Mouse (Mus musculus) forelimb bud, embryonic 11.5 days (tissue): ENCODE results near the gene Cct8l1.

Experiments used
- DNase-seq: peaks from one replicate; pipeline ENCODE4 v3.0.0-alpha.2; 2012; ENCODE audit warnings: low read depth, low spot score

The Cct8l1 gene

DNA sequence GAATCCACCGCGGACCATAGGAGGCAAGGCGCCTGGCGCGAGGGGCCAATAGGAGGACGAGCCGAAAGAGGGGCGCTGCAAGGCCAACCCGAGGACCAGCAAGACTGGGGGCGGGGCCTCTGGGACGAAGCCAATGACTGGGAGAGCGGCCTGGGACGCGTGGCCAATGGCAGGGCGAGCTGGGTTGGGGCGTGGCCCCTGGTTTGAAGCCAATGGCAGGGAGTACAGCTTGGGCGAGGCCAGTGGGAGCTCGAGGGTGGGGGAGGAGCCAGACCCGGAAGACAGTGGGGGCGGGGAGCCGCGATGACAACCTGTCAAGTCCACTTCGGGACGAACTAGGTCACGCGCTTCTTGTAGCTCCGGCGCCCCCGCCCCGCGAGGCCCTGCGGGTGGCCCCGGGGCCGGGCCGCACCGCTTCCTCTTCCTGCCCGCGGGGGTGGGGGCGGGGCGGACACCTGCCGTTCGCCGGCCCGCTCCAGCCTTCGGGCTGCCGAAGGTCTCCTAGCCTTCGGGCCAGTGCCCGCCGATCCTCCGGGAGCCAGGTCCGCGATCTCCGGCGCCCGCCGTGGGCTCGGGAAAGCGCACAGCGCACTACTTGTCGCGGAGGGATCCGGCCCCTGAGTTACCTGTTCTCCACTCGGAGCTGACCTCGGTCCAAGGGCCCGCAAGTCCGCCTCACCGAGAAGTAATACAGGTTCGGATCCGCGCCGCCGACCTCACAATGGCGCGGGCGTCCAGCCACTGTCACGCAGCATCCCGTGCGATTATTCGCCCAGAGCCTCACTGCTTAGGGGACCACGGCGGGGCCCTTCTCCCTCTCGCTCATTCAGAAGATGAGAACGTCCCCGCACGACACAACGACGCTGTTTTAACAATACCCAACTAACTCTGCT, 13.9 kb downstream of the Cct8l1 start:
- DNase-seq: peak; percentile 98

DNA sequence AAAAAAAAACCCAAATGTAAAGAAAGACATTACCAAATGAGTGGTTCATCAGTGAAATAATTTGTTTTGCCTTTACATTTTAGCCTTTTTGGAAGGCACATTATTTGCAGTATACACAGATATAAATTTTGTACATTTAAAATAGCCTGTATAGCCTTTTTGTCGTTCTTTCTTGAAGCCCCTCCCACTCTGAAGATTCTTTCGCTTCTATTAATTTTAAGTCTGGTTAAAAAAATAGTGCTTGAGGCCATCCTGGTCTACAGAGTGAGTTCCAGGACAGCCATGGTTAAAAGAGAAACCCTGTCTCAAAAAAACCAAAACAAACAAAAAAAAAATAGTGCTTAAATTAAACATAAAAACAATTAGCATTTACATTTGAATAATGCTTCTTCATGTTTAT, 14.8 kb downstream of the Cct8l1 start:
- no peak for DNase-seq

DNA sequence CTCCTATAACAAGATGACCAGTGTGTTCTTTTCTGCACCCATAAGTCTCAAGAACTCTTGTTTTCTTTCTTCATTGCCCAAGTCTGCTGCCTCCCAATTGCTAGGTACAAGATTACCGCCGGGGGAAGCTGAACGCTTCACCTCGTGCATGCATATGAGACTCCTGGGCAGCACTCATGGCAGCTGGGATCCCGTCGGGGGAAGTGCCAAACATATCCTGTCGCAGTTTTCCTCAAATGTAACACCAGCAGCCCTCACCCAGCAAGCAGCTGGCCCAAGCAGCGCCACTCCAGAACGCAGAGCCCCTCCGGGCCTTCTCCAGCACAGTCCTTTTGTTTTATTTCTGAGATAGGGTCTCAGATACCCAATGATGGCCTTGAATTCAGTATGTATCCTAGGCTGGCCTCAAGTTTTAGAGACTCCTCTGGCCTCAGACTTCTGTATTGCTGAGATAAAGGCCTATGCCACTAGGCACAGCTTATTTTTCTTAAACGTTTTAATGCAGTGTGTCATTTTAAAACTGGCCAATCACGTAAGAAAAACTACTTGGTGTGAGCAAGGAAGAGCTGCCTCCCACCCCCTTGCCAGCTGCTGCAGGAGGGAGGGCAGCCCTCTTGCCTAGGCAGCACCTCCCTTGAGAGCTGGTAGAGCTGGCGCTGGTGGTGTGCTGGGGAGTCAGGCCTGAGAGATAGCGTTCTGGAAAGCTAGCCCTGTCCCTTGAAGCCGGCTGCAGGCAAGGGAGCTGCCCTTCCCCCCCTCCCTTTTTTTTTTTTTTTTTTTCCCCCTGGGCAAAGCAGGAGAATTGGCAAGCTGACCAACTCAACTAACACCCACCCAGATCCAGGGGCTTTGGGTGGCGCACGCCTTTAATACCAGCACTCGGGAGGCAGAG, 16.6 kb downstream of the Cct8l1 start:
- DNase-seq: no peak

DNA sequence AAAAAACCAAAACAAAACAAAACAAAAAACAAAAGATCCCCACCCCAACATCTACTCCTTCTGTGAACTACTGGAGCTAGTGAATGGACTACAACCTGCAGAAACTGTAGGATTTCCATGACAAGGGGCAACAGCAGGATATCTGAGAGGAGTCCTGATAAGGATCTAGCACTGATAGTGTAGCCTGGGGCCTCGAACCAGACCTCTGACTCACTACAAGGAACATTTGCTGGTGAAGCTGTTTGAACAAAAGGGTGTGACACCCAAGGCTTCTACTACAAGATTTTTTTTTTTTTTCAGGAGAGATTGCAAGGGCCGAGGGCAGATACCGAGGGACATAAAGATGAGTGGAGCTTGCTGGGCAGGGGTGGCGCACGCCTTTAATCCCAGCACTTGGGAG, 17.4 kb downstream of the Cct8l1 start:
- no peak for DNase-seq

DNA sequence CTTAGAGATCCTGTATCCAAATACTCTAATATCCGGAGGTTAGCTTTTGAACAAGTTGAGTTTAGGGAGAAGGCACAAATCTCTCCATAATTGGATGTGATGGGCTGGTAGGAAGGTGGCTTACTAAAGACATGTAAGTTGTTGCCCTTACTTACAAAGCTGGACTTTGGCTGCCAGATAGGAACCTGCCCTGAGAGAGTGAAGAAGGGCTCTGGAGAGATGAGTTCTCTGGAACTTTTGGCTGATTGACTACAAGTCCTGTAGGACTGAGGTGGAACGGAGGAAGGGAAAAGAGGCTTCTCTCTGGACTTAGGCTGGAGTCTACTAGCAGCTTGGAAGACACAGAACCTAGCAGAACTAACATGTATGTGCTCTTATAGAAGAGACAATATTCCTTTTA, 19.7 kb downstream of the Cct8l1 start:
- no peak for DNase-seq

DNA sequence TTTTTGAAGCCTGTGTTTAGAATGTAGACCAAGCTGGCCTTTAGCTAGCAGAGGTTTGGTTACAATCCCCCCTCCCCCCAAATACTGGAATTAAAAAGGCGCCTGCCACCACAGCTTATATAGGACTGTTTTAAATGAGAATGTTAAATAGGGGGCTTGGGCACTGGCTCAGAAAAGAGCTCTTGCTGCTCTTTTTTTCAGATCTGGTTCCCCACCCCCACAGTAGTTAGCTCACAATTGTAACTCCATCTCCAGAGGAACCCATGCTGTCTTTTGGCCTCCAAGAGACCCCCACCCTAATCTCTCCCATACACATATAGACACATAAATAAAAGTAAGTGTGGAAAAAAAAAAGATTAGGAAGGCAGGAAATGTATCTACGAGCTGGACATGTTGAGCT, 20.6 kb downstream of the Cct8l1 start:
- DNase-seq: no peak

DNA sequence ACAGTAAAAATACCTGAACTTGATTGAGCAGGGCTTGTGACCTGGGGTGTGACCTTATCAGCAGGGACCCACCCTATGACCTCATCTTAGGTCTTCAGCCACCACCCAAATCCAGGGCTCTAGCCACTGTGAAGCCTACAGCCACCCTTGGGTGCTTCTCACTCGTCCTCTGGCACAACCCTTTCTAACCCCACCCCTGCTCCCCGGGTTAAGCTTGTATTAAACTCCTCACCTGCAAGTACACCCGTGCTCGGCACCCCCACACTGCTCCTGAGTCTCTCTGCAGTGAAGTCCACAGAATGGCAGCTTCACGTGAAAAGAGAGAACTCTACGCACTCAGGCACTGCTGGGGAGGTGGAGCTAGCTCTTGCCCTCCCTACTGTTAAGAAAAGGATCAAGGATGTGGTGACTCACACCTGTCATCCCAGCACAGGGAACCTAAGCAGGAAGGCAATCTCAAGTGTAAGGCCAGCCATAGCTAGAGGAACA, 21.1 kb downstream of the Cct8l1 start:
- DNase-seq: no peak

DNA sequence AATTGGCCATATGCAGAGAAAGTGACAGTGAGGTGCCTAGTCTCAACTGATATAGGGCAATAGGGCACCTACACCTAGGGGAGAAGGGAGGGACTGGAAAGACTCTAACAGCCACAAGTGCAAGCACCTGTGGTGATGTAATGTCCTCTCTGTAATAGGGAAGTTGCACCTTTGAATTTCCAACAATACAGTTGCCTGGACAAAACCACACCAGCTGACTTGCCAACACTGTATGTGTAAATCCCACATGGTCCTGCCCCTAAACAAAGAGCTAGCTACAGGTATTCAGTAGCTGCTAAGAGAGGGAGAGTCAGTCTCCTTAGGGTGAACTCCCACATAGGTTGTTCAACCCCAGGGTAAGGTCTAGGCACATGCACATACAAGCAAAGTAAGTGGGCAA, 24.5 kb downstream of the Cct8l1 start:
- DNase-seq: no peak

DNA sequence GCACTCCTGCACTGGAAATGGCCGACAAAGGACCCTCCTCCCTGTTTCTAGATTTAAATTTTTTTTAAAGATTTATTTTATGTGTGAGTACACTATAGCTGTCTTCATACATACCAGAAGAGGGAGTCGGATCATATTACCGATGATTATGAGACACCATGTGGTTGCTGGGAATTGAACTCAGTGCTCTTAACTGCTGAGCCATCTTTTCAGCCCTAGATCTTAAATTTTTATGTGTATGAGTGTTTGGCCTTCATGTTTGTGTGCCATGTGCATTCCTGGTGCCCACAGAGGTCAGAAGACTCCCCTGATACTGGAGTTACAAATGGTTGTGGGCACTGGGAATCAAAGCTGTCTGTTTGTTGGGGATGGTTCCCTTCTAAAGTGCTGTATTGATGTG, 25.1 kb downstream of the Cct8l1 start:
- no peak for DNase-seq

DNA sequence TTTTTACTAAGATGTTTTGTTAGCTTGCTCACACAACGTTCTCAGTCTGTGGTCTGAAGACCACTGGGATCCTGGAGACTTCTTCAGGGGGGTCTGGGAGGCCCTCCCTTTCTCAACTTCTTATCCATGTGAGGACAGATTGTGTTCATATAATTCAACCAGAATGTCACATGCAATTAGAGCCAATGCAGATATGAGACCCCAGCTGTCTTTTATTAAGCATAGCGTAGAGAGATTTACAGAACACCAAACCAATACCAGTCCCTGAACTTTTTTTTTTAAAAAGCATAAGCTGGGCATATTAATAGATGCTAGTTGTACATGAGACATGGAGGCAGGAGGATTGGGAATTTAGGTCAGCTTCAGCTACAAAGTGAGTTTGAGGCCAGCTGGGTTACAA, 25.8 kb downstream of the Cct8l1 start:
- DNase-seq: no peak

DNA sequence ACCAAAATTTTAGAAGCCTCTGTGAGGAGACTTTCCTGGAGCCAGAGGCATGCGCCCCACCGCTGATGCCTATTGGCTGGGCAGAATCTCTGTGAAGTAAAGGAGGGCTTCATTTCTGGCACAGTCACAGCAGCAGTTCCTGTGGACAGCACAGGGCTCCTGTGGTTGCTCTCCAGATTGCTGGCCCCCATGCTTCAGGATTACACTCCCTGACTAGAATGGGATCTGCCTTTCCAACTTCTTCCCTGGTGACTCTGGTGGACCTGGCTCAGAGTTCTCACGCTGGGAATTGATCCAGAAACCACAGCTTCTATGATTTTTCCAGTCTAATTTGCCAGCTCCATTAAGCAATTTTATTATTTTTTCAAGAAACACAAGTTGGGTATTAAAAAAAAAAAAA, 28.2 kb downstream of the Cct8l1 start:
- DNase-seq: no peak

DNA sequence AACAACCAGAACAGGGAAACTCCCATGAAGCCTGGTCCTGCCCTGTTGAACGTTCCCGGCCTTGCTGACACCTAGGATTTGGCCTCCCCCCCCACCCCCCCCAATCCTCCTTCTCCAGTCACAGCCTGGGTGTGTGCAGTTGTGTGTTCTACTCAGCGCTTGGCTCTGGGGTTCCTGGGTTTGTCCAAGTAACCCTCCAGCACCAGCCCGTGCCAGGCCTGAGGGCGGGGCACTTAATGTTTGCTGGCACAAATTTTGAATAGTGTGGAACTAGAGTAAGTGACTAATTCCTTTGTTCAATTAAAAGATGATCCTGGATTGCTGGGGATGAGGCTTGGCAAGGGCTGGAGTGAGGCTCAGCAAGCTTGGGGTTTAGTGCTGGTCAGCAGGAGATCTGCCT, 28.7 kb downstream of the Cct8l1 start:
- no peak for DNase-seq

DNA sequence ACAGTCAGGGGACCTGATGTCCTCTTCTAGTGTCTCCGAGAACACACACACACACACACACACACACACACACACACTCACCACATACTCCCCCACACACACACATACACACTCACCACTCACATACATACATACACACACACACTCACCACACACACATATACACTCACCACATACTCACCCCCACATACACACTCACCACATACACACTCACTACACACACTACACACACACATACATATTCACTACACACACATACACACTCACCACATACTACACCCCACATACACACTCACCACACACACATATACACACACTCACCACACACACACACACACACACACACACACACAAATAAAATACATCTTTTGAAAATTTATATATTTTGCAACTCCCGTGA, 31.0 kb downstream of the Cct8l1 start:
- DNase-seq: no peak

DNA sequence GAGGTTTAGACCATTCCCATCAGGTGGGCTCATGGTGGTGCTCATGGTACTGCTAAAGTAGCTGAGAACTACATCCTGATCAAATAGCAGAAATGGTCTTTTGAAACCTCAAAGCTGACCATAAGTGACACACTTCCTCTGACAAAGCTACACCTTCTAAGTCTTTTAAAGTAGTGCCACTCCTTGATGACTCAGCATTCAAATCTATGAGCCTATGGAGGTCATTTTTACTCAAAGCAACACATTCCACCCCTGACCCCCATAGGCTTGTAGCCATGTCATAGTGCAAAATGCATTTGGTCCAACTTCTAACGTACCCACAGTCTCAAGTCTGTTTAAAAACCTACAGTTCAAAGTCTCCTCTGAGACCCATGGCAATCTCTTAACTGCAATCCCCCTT, 35.0 kb downstream of the Cct8l1 start:
- DNase-seq: no peak

DNA sequence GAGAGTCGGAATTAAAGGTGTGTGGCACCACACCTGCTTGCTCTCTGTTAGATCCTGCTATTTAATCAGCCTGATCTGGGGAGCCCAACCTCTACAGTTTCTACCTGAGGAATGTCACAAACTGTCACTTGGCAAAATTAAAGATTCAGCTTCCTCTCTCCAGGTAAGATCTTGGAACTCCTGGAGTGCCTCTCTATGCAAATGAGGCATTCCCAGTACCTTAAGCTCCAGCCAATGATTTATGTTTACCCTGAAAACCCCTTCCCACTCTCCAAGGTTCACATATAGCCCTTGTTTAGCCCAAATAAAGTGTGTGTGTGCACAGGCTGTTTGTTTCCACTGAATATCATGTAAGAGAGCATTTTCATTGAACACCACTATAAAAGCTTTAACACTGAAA, 38.3 kb downstream of the Cct8l1 start:
- DNase-seq: no peak

DNA sequence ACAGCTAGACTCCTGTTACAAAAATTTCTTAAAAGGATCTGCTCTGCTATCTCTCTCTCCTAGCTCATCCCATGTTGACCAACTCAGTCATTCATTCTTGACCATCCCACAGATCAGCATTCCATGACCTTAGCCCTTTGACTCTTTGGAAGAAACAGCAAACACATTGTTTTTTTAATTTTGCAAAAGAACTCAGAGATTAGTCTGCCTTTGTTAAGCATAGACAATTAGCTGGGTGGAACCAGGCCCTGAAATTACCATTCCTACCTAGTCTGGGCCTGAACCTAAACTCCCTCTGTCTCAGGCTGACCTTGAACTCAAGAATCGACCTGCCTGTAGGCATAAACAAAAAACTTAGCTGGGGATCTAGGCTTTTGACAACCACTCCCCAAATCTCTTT, 38.8 kb downstream of the Cct8l1 start:
- DNase-seq: no peak

DNA sequence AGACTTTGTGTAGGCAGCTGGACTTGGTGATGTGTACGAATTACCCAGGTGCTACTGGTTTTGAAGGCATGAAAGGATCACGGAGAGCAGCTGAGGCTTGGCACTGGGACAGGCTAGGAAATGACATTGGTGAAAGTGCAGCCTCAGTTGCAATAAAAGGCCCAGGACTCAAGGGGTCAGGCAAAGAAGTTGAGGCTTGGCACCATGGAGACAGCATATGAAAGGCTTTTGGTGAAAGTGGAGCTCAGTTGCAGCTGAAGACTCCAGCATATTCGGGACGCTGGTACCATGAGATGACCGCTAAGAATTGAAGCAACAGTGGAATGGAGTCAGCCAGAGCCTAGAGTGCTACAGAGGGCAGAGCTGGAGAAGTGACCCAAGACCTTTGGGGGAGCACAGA, 39.8 kb downstream of the Cct8l1 start:
- DNase-seq: no peak

DNA sequence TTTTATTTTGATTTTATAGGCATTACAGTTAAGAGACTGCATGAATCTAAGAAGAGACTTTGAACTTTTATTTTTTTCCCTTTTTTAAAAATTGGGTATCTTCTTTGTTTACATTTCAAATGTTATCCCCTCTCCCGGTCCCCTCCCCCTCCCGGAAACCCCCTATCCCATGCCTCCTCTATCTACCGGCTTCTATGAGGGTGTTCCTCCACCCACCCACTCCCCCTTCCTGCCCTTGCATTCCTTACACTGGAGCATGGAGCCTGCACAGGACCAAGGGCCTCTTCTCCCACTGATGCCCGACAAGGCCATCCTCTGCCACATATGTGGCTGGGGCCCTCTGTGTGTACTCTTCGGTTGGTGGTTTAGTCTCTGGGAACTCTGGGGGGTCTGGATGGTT, 40.5 kb downstream of the Cct8l1 start:
- DNase-seq: no peak
